Mouse (Mus musculus): Measurements from ENCODE around the gene Slc38a8.

Gene Slc38a8

DNA sequence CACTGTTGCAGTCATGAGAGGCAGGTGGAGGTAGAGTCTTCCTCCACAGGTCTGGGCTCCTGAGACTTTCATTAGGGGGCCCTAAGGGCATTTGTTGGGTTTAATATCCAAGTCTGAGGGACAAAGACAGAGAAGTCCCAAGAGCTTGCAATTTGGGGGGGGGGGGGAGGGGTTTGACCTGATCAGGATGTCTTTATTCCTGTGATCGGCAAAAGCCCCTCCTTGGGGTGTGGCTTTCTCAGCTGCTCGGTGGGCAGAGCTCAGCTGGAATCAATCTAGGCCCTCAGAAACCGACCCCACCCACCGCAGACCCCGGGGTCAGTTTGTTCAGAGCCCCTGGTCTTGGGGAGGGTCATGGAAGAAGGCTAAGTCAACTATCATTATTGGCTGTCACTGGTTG is at the start of gene Slc38a8:
Slc38a8 (minus strand) TSS at position 101 of the 400 bp plus-strand sequence.
- DNase-seq (ENCODE audit: low spot score): no peak

DNA sequence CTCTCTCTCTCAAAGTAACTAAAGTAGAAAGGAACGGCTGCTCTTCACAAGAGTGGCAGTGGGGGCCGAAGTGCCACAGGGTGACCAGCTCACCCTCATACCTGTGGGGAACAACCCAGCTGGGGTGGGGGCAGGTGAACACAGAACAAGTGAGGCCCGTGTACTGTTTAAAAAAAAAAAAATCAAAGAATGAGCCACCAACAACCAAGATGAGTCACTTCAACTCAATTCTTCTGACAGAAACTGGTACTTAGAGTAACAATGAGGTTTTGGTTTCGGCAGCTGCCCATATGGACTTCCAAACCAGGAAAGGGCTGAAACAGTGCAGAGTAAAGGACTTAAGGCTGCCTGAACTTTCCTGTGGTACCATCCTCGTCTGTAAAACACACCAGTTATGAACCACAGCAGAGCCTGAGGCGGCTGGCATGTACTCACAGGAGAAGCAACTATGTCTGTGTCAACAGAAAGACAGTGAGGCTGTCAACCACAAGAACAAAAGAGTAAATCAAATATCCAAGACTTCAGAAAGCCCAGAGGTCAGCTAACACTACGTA is 47.1 kb upstream of the Slc38a8 start:
- DNase-seq (ENCODE audit: low spot score): no peak

DNA sequence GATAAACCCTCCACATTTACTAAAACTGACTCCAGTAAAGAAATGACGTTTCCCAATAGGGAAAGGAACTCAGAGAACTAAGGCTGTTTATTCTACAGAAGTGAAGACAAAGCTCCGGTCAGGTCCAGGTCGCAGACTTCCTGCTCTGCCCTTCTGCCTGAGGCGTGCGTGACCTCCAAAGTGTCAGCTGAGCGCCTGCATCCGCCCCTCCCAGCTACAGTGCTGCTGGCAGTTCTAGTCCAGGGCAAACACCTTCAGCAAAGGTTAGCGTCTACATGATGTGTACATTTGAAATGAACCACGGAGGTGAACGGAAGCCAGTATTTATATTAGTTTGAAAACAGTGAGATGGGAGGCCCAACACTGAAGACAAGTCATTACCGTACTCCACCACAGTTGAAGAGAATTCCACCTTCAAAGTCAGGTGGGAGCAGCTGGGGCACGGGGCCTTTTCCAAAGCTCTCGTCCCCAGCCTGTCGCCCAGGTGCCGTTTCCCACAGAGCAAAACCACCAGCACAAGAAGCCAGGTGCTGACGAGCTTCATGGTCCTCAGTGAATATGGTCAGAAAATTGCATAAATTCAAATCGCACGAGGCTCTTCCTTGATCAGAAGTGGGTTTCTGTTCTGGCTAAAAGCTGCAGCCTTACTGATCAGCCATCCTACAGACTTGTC is 45.7 kb upstream of the Slc38a8 start:
- no peak for DNase-seq (ENCODE audit: low spot score)

DNA sequence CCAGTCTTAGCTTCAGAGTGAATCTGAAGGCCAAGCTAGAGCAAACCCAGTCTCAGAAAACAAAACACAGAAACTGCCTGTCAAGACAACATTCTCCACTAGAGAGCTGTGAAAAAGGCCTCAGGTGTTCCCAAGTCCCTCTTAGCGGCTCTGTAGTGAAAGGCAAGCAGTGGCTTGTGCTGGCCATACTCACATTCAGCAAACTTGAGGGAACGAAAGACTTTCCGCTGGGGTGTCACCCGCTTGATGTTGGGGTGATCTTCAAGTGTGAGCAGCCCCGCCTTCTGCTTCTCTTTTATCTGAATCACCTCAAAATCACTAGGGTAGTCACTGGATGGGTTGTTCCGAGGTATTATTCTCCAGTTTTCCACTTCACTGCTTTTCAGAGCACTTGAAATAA is 44.3 kb upstream of the Slc38a8 start:
- DNase-seq (ENCODE audit: low spot score): no peak

DNA sequence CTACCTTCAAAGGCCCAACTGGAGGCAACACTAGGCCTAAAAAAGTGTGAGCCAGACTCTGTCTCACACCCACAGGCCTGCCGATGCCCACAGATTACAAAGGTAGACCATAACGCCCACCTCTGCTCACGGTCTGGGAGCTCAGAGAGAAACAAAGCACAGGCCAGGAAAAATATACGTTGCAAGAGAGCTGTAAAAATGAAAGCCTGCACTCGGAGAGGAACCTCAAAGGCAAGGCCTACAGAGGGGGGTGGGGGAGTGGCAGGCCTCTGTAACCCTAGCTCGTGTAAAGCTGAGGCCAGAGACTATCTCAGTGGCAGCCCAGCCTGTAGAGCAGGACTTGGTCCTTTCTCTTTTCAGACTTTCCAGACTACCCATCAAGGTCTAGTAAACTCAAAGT is 43.7 kb upstream of the Slc38a8 start:
- no peak for DNase-seq (ENCODE audit: low spot score)

DNA sequence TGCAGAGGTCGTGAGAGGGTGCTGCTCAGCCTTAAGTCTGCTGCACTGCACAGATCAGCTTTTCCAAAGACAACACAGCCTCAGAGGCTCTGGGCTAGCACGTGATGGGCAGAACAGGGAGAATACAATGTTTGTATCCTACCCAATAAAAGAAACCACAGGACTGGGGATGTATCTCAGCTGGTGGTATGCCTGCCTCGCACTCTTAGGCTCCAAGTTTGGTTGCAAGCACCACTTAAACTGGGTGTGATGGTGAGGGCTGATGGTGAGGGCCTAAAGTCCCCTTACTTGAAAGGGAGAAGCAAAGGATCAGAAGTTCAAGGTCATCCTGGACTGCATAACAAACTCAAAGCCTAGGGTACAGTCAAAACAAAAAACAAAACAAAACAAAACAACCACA is 43.1 kb upstream of the Slc38a8 start:
- DNase-seq (ENCODE audit: low spot score): no peak

DNA sequence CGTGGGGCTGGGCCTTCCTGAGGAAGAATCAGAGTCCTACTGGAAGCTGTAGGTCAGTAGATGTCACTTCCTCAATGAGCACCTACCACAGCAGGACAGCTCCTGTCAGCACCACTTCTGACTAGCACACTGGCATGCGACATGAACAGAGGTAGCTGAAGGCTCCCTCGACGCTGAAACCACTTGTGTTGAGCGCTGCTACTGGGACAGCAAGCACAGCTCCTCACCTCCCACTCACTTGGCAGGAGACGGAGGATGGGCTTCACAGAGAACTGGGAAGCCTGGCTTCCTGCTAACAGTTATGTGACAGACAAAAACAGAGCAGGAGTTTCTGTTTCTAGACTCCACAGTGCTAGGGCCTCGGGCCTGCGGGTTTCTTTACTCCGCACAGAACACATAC is 30.5 kb upstream of the Slc38a8 start:
- no peak for DNase-seq (ENCODE audit: low spot score)

DNA sequence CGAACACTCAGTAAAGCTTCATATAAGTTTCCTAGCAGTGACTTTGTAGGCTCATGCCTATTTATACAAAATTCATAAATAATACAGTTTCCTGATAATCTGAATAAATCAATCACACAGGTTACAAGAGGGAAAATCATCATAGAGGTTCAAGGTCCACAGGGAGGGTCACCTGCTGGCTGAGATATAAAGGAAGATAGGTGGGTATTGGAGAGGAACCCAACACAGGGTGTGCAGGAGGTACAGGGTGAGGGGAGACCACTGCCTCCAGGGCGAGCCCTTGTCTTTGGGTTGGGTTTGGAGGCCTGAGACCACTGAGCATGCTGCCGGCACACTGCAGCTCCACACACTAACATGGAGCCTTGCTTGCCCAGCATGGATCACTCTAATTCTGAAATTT is 29.9 kb upstream of the Slc38a8 start:
- DNase-seq (ENCODE audit: low spot score): no peak

DNA sequence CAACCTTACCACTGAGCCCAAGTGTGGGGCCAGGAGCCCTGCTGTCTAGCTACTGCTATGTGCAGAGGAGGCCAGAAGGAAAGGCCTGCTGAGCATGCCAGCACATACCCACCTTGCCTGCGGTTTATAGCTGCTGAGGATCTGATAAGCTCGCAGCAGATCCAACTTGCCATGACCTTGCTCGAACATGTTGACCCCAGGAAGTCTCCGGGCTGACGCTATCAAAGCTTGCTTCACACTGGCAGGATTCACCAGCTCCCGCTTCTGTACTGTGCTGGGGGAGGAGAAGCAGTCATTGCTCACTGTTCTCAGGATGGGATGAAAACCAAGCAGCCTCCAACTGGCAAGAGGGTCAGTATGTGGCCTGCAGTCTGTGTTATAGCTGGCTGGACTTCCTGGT is 29.4 kb upstream of the Slc38a8 start:
- DNase-seq (ENCODE audit: low spot score): no peak

DNA sequence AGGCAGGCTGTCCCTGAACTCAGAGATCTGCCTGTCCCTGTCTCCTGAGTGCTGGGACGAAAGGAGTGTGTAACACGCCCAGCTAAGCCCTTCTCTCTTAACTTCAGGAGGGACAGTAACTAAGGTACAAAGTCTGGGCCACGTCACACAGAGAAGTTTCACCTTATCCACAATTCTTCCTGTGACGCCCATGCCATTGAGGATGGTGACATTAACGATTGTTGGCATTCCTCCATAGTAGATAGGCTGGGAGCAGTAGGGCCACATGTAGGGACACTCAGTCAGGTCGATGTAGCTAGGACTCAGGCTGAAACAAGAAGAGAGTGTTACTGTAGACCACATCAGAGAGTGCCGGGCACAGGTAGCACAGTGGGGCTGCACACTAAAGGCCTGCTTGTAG is 27.3 kb upstream of the Slc38a8 start:
- no peak for DNase-seq (ENCODE audit: low spot score)

DNA sequence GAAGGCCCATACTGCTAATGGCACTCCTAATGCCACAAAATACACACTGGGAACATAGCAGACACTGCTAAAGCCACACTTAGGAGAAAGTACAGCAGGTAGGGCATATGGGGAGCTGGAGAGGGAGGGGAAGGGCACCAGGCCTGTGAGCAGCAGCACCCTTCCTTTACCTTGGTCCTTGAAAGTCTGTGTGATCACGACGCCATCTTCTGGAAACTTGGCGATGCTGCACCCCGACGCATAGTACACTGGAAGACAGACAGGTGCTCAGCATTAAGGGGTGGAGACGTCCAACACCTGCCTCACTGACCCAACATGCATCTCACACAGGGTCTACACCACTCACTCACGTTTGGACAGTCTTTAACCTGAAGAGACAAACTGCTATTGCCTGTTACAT is 18.6 kb upstream of the Slc38a8 start:
- no peak for DNase-seq (ENCODE audit: low spot score)

DNA sequence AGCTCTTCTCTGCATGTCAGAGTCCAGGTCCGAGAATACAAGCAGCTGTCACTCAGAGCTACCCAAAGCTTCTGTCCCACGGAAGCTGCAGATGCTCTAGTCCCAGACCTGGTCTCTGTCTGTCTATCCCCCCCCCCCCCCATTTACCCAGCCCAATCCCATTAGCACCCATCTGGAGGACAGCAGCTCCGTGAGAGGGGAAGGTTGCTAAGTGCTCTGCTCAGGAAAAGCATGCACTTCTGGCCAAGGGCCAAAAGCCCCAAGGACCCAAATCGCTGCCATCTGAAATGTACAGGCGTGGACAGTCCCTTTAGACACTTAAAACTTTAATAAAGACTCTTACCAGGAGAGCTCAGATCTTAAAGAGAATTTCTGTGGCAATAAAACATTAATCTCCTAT is 15.2 kb upstream of the Slc38a8 start:
- no peak for DNase-seq (ENCODE audit: low spot score)

DNA sequence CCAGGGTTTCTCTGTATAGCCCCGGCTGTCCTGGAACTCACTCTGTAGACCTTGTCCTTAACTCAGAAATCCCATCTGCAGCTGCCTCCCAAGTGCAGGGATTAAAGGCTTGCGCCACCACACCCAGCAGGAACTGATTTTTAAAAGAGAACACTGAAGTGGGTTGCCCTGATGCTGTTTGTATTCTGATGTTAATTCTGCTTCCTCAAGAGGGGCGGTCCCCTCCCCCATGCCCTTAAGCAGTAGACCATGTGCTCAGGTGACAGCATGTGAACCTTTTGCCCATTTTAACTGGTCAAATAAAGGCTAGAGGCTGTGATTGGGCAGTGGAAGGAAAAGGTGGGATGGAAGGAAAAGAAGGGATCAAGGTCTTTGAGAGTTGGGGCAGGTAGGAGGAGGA is 14.3 kb upstream of the Slc38a8 start:
- no peak for DNase-seq (ENCODE audit: low spot score)

DNA sequence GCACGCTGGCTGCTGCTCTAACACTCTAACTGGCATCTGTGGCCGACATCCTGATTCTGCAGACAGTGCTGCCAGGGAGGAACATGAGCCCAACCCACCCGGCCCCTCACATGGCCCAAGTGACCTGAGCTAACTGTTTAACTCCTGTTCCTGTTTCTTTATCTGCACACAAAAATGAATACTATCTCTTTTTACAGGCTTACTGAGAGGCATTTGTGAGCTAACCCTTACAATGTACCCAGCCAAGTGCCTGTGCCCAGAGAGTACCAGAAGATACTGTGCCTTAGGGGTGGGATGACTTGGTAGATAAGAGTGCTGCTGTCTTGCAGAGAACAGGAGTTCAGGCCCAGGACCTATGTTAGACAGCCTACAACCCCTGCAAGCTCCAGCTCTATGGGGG is 13.4 kb upstream of the Slc38a8 start:
- no peak for DNase-seq (ENCODE audit: low spot score)

DNA sequence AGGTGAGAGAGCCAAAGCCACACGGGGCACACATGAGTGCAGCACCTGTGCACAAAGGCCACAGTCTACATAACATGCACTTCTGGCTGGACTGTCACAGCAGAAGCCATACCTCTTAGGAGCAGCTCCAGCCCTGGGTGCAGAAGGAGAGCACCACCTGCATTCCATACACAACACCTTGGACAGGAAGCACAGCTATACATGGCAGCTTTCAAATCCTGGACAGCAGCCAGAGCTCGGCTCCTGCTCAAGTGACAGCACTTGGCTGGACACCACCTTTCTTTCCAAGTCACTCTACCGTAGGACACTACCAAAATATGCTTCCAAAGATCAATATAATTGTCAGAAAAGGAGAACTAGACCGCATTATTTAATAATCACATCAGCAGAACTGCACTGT is 11.9 kb upstream of the Slc38a8 start:
- no peak for DNase-seq (ENCODE audit: low spot score)

DNA sequence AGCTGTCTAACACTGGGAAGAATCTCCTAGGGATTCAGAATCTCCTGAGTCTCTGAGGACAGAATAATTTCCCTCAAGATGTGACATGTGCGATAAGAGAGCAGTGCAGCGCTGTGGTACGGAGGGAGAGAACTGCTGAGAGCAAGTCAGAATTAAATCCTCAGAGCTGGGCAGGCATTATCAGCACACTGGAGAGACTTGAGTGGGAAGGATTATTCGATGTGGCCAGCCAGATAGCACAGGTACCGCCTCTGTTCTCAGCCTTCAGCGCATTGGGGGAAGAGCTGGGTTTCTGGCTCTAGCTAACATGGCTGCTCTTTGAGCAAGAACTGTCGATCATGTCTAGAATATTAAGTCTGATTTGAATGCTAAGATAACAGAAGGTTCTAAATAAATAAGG is 10.2 kb upstream of the Slc38a8 start:
- no peak for DNase-seq (ENCODE audit: low spot score)

DNA sequence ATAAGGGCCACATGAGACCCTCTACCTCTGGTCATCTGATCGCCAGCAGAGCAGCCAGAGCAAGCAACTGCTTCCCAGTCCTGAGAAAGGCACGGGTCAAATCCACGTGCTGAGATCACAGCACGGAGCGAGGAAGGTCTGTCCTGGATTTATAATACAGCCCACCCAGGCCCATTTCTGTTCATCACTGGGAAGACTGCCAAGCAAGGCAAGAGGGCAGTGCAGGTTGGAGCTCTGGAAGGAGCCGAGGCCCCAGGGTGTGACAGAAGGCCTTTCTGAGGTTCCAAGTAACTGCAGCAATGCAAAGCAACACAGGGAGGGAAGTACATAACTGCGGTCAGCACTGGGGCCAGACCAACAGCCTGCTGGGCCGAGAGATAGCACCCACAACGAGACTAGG is 9.0 kb upstream of the Slc38a8 start:
- no peak for DNase-seq (ENCODE audit: low spot score)

DNA sequence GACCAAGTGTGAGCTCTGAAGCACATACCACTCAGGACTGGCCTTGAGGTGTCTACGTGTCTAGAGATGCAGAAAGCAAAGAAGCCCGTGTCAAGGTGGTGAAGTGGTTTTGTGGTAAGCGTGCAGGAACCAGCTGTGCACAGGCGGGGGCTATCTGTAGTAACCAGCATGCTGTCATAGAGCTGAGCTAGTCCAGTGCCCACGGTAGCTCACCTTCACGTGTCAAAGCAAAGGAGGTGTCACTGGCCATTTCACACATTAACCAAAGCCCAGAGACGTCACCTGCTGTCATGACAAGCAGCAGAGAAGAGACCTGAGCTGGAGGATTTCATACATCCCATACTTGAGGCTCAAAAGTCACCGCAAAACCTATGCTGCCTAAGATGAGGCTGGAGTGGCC is 4.6 kb upstream of the Slc38a8 start:
- no peak for DNase-seq (ENCODE audit: low spot score)

DNA sequence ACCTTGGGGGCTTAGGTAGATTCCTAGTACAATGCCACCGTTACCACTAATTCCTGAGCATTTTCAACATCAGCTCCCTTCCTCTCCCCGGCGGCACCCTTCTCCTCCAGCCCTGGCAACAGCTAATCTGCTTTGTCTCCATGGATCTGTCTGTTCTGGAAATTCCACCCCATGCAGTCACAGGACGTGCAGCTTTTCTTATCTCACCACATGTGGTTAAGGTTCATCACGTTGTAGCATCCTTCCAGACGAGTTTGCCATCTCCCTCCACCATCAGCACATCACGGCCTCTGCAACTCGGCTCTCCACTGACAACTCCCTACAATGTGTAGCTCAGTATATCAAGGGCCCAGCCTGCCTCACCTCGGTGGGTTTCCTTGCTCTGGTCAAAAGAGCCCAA is 4.0 kb upstream of the Slc38a8 start:
- no peak for DNase-seq (ENCODE audit: low spot score)

DNA sequence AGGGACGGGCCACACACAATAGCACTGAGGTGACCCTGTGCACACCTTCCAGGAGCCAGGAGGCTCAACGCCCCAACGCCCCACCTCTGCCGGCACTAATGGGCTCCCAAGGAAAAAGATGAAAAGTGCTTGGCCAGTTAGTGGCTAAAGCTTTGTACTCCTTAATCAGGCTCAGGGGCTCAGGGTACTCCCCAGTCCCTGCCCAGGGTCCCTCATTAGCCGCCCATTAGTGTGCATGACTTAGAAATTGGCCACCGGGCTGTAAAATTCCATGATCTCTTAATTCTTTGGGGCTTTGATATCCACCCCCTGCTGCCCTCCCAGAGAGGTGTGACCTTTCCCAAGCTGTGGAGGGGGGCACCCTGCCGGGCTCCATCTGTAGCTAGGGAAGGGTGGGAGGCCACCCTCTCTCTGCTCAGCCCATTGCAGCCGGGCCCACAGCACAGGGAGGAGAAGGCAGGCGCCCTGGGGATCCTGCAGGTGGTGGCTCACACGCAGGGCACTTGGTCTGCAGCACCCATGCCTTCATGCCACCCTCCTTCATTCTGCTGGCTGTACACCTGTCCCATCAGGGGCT is 1.8 kb upstream of the Slc38a8 start:
- no peak for DNase-seq (ENCODE audit: low spot score)

DNA sequence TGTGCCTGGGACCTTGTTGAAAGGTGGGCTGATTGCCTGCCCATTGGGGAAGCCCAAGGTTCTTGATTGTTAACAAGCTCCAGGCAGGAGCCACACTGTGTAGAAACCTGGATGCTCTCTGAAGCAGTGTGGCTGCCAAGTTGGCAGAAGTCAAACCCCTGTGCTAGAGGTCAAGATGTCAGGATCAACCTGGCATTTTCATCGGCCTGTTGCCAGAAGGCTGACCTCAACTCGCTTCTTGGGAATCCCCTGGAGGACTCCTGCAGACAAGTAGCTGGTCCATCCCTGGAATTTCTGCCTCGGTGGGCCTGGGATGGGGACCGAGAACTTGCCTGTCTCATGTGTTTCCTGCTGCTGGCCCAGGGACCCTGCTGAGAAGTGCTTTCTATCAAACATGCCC is 613 bp upstream of the Slc38a8 start:
- DNase-seq (ENCODE audit: low spot score): no peak

DNA sequence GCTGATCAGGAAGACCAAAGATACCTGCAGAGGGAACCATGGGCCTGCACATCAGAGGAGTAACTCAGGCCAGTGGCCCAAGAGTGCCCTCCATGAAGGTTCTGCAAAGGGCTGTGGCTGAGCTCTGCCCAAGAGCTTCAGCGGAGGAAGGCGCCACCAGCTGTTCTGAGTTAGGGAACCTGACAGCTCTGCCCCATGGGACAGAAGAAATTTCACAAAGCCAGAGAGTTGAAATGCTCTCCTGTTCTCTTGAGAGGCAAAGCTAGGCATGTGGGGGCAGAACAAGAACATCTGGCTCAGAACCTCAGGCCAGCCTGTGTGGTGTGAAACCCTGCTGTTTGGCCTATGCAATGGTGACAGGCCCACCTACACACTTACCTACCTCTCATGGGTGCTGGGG is 1.7 kb downstream of the Slc38a8 start:
- no peak for DNase-seq (ENCODE audit: low spot score)

DNA sequence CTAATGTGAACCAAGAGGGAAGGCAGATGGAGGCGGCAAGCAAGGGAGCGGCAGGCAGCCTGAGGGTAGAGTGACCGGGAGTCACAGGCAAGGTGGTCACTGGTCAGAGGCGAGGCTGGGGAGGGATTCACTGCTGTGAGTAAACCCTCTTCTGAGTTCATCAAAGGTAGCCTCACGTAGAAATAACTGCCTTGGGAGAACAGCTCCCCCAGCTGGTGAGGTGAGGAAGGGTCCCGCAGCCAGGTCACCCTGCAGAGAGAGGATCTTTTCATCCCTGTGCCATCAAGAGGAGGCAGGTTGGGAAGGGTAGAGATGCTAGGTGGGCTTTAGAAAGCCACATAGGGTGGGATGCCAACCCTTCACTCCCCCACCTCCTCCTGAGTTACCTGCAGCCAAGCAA is 4.7 kb downstream of the Slc38a8 start:
- DNase-seq (ENCODE audit: low spot score): peak; percentile 23

DNA sequence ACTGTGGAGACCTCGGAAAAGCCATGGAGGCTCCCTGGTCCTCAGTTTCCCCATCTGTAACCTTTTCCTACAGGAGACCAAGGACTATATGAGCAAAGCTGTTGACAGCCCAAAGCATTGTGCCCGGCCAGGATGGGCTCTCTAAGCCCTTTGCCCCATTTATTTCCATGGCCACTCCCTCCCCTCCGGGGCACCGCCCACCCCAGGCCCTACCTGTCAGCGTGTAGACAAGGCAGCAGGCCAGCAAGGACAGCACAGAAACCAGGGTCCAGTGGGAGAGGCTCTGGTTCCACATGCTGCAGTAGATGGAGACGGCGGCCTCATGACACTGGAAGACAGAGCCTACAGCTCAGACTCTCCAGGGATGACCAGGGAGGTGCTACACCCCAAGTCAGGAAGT is 14.4 kb downstream of the Slc38a8 start:
- DNase-seq (ENCODE audit: low spot score): no peak
